Mouse (Mus musculus) limb, embryonic 14.5 days (tissue): Measurements from ENCODE around the gene Agl. TPM values are rescaled to one million over a fixed set of nuclear protein-coding genes. Genes with fewer than 3 reads are reported as not detected.
"Not testable (repeated sequence)": the region's sequence is repeated elsewhere in the genome, so short reads cannot be mapped to it uniquely, and the experiment has no call there.

Experiments
- ATAC-seq: fragments of 200-750 bp; cut with Nextera tagmentation; 2 replicates; pipeline ENCODE4 v1.8.0; 2017; ENCODE audit warnings: low read depth, moderate number of reproducible peaks, moderate TSS enrichment; ENCODE audit not compliant: low FRiP score
- DNase-seq: peaks from one replicate; pipeline ENCODE4 v3.0.0-alpha.2; 2015; ENCODE audit warnings: low spot score
- H3K27ac ChIP-seq: fragments of 300-500 bp; sonication (generic); replicated peaks from 2 replicates; pipeline ENCODE4 v1.5.1; 2014; ENCODE audit warnings: low read depth, mild to moderate bottlenecking, low read length, moderate library complexity, mixed read lengths
- H3K27me3 ChIP-seq: fragments of 300-500 bp; sonication (generic); 2 replicates; pipeline ENCODE4 v1.6.1; 2014; ENCODE audit warnings: low read length, mixed read lengths; ENCODE audit not compliant: control insufficient read depth, insufficient read depth
- H3K36me3 ChIP-seq: fragments of 300-500 bp; sonication (generic); 2 replicates; pipeline ENCODE4 v1.6.1; 2014; ENCODE audit warnings: mild to moderate bottlenecking, low read length, moderate library complexity, mixed read lengths; ENCODE audit not compliant: control insufficient read depth, insufficient read depth
- H3K4me1 ChIP-seq: fragments of 300-500 bp; sonication (generic); 2 replicates; pipeline ENCODE4 v1.6.1; 2014; ENCODE audit warnings: antibody characterized with exemption, low read length, mixed read lengths; ENCODE audit not compliant: control insufficient read depth, insufficient read depth
- H3K4me2 ChIP-seq: fragments of 300-500 bp; sonication (generic); replicated peaks from 2 replicates; pipeline ENCODE4 v1.6.1; 2014; ENCODE audit warnings: low read depth, mild to moderate bottlenecking, low read length, moderate library complexity; ENCODE audit not compliant: severe bottlenecking
- H3K4me3 ChIP-seq: fragments of 300-500 bp; sonication (generic); replicated peaks from 2 replicates; pipeline ENCODE4 v1.5.1; 2014; ENCODE audit warnings: low read length
- H3K9ac ChIP-seq: fragments of 300-500 bp; sonication (generic); 2 replicates; pipeline ENCODE4 v1.6.1; 2014; ENCODE audit warnings: mild to moderate bottlenecking, low read depth, low read length, moderate library complexity; ENCODE audit not compliant: severe bottlenecking
- H3K9me3 ChIP-seq: fragments of 300-500 bp; sonication (generic); 2 replicates; pipeline ENCODE4 v1.6.1; 2016; ENCODE audit warnings: low read length; ENCODE audit not compliant: control insufficient read depth
- POLR2A ChIP-seq: fragments of 200-500 bp; IDR thresholded peaks from 2 replicates; pipeline ENCODE4 v1.8.0; 2012; ENCODE audit warnings: inconsistent platforms, mild to moderate bottlenecking, moderate library complexity, borderline replicate concordance; ENCODE audit not compliant: insufficient read depth, insufficient read length; ENCODE audit errors: extremely low read depth
- WGBS: fragments of 180-500 bp; shearing (Covaris S2); extraction: QIAGEN DNeasy Blood & Tissue Kit; methylation state at CpG from one replicate; pipeline ENCODE4 v1.1.7; 2014; 5-methylcytosine and 5-hydroxymethylcytosine counted together
- polyA plus RNA-seq, 2 experiments: library from polyadenylated mRNA; depleted of rRNA in 1 of 2; stranded (reverse) in 1 of 2; unstranded in 1 of 2; fragments of >200 nt; fragmentation: Nextera tagmentation in 1 of 2; extraction: Ambion mirVana in 1 of 2; gene quantifications; 2 replicates each; pipeline versions ENCODE4 v1.2.1 to v1.2.3; 2012 to 2014

The Agl gene
- polyA plus RNA-seq, 2 experiments: 18.0 to 26.9 TPM

DNA sequence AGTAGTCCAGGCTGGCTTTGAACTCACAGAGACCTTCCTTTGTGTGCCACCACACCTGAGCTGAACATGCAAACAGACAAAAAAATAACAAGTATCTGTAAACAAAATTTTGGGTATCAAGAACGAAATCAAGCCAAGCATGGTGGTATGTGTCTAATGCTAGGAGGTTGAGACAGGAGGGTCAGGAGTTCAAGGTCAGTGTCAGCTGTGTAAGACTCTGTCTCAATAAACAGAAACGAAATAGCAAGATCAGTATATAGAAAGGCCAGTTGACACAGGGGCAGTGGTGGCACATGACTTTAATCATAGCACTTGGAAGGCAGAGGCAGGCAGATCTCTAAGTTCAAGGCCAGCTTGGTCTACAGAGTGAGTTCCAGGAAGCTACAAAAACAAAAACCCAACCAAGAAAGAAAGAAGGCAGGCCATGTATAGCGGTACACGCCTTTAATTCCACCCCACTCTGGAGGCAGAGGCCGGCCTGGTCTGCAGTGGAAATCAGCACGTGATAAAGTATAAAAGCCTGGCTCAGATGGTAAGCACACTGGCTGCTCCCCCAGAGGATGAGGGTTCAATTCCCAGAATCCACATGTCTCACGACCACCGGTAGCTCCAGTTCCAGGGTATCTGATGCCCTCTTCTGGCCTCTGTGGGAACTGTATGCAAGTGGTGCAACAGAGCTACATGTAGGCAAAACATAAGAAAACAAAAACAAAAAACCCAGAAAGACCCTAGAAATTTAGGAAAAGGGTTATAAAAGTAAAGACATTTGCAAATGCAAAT, 59.4 kb downstream of the Agl start:
- Histone ChIP-seq H3K4me2 (no peak overlapping the region), H3K9me3 (no peaks in the 10 kb centered on the region), H3K9ac (no peak overlapping the region), H3K27ac (no peak overlapping the region), H3K4me3 (no peak overlapping the region), H3K36me3 (peaks cover 39% of the 10 kb centered on the region), H3K27me3 (no peaks in the 10 kb centered on the region), H3K4me1 (no peaks in the 10 kb centered on the region)
- no peak for ATAC-seq
- no peak for TF ChIP-seq POLR2A
- 58% methylated on average over 8 of the region's 8 CpGs for whole genome bisulfite sequencing
- no peak for DNase-seq

DNA sequence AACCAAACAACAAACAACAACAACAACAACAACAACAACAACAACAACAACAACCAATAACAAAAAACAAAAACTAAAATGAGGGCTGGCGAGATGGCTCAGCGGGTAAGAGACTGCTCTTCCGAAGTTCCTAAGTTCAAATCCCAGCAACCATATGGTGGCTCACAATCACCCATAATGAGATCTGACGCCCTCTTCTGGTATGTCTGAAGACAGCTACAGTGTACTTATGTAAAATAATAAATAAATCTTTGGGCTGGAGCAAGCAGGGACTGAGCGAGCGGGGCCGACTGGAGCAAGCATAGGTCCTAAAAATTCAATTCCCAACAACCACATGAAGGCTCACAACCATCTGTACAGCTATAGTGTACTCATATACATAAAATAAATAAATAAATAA, 60.3 kb downstream of the Agl start:
- H3K4me2 ChIP-seq, DNase-seq, H3K9ac ChIP-seq, H3K27ac ChIP-seq, H3K27me3 ChIP-seq, H3K9me3 ChIP-seq, ATAC-seq, H3K4me3 ChIP-seq, H3K4me1 ChIP-seq: not testable (repeated sequence)
- H3K36me3 ChIP-seq: peaks cover 33% of the 10 kb centered on the region
- 89% methylated on average over 7 of the region's 7 CpGs for WGBS

DNA sequence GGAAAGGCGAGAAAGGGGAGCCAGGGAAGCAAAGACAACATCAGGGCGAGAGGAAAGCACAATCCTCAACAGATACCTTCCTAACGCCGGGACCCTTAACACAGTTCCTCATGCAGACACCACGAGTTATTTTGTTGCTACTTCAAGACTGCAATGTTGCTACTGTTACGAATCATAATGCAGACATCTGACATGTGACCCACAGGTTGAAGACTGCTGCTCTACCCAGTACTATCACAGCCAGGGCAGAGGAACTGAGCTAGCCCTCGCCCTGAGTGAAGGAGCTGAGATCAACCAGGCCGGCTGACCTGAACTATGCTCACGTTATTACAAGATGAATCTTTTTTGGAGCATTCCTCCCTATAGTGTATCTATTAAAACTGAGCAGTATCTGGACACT, 67.0 kb downstream of the Agl start:
- H3K36me3 ChIP-seq: peaks cover 9% of the 10 kb centered on the region
- H3K4me2 ChIP-seq: no peak overlapping the region
- TF ChIP-seq POLR2A: no peak
- no peak for ATAC-seq
- no peaks in the 10 kb centered on the region for H3K27me3 ChIP-seq
- no peak overlapping the region for H3K4me3 ChIP-seq
- no peaks in the 10 kb centered on the region for H3K9me3 ChIP-seq
- 79% methylated on average over 9 of the region's 9 CpGs for WGBS
- no peak overlapping the region for H3K9ac ChIP-seq
- DNase-seq: no peak
- H3K27ac ChIP-seq: no peak overlapping the region
- H3K4me1 ChIP-seq: no peaks in the 10 kb centered on the region

DNA sequence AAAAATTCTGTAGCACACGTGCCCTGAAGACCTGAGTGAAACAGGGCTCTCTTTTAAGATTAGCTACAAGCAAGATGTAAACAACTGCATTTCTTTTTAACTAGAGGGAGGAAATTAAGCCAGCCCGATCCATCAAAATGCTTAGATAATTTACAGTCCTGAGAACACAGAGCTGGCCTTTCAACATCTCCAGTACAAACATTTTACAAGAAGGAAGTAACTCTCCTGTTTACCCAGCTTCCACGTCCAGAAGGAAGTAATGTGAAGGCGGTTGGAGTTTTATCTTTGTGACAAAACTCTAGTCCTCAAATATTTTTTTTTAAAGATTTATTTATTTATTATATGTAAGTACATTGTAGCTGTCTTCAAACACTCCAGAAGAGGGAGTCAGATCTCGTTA, 67.9 kb downstream of the Agl start:
- 66% methylated on average over 4 of the region's 5 CpGs for WGBS

DNA sequence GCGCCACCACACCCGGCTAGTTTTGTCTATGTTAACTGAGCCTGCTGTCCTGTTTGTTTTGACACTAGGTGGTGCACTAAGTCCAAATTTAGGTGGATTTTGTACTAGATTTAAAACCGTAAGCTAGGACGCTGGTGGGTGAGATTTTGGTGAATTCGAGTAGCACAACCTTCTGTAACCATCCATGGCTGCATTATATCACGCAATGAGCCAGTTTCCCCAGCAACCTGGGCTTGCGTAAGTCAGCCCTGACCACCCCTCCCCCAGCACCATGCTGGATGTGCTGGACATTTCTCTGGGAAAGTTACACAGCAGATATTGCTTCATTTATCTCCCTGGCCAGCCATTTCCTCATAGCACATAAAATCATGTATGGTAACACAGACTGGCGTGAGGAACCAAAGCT, 70.6 kb downstream of the Agl start:
- no peak overlapping the region for H3K27ac ChIP-seq
- no peaks in the 10 kb centered on the region for H3K4me1 ChIP-seq
- H3K9me3 ChIP-seq: no peaks in the 10 kb centered on the region
- WGBS: 80% methylated on average over 8 of the region's 8 CpGs
- H3K27me3 ChIP-seq: no peaks in the 10 kb centered on the region
- no peak overlapping the region for H3K4me3 ChIP-seq
- H3K36me3 ChIP-seq: no peaks in the 10 kb centered on the region
- H3K4me2 ChIP-seq: no peak overlapping the region
- ATAC-seq (no peak), DNase-seq (no peak)
- no peak for TF ChIP-seq POLR2A
- no peak overlapping the region for H3K9ac ChIP-seq

More for the DNA sequence above, 67.9 kb downstream of the Agl start:
- TF ChIP-seq POLR2A: no peak
- ATAC-seq (no peak), DNase-seq (no peak)
- no peaks in the 10 kb centered on the region for H3K4me1 ChIP-seq
- H3K36me3 ChIP-seq: peaks cover 9% of the 10 kb centered on the region
- no peaks in the 10 kb centered on the region for H3K27me3 ChIP-seq
- no peak overlapping the region for H3K4me3 ChIP-seq
- no peak overlapping the region for H3K9ac ChIP-seq
- H3K27ac ChIP-seq: no peak overlapping the region
- H3K4me2 ChIP-seq: no peak overlapping the region
- H3K9me3 ChIP-seq: no peaks in the 10 kb centered on the region
